Mouse (Mus musculus): ENCODE results near the gene Gm17455.

- TF ChIP-seq CTCF (IDR thresholded peaks at IDR 0.05; ENCODE audit: low read depth): no peak
- no peak for TF ChIP-seq EP300 (IDR thresholded peaks at IDR 0.05; ENCODE audit: low read depth)
Measured at GRCm38 (mm10) chr10:60354003-60354325, 45.6 kb upstream of the Gm17455 start.

Measured in liver, embryonic 14.5 days (tissue).